ENCODE assay signal across 31 mouse cellular contexts in genomic region chr3:38564844-38565243, GRCm38 (mm10).
DNase-seq lines count a peak whose midpoint lies in the region; ATAC-seq and TF ChIP-seq lines count a peak whose summit lies in the region.
"Had no signal": no experiment of that assay in that cellular context is flagged by ENCODE, and none has a peak within 500 bp of the region (broad histone marks: within the 10 kb centered on the region; RNA-seq: fewer than 3 reads in every experiment).

No protein-coding gene starts in this region.

- DNase-seq in hindbrain, embryonic 10.5 days (ENCODE audit: low spot score) = no peak
- peak; percentile 10 for DNase-seq in lung, postnatal 25 days (ENCODE audit: low spot score)
- DNase-seq in lung, postnatal 10 days = no peak
- DNase-seq in thymus, postnatal 25 days = no peak
- DNase-seq: adrenal gland, postnatal 10 days; B cell, adult 2 months; cerebellum, adult 8-10 months; cerebellum, postnatal 25 days; gastrocnemius, adult 2 months; gastrocnemius, postnatal 36 days; heart, postnatal 14 days; kidney, adult 2 months; kidney, postnatal 4 days; right cerebral cortex, adult 18-20 months had no signal

- no peaks in the 10 kb centered on the region for H3K27me3 ChIP-seq in hindbrain, embryonic 10.5 days (ENCODE audit: insufficient read depth, poor library complexity, severe bottlenecking)
- H3K27me3 ChIP-seq in hindbrain, embryonic 12.5 days = no peaks in the 10 kb centered on the region
- no peaks in the 10 kb centered on the region for H3K27me3 ChIP-seq in ES-Bruce4 (ENCODE audit: control insufficient read depth, insufficient read depth, low read length, poor library complexity, severe bottlenecking)
- H3K27me3 ChIP-seq: embryonic facial prominence, embryonic 12.5 days; intestine, embryonic 15.5 days; limb, embryonic 15.5 days; lung, embryonic 15.5 days; neural tube, embryonic 12.5 days had no signal

- 0 out of 2 replicates have a peak, but pooled peaks have one; percentile 42 for TF ChIP-seq EP300 in ES-Bruce4 (IDR thresholded peaks at IDR 0.05; ENCODE audit: insufficient read depth, low read depth, low read length)

- H3K4me3 ChIP-seq in hindbrain, embryonic 10.5 days = no peak overlapping the region
- H3K4me3 ChIP-seq in hindbrain, embryonic 12.5 days = no peak overlapping the region
- no peak overlapping the region for H3K4me3 ChIP-seq in ES-Bruce4 (ENCODE audit: low read depth, low read length)
- H3K4me3 ChIP-seq: embryonic facial prominence, embryonic 12.5 days; gastrocnemius, adult 2 months; intestine, embryonic 15.5 days; limb, embryonic 10.5 days; limb, embryonic 15.5 days; lung, embryonic 15.5 days; midbrain, embryonic 10.5 days; myocyte; neural tube, embryonic 12.5 days had no signal

- no peaks in the 10 kb centered on the region for H3K36me3 ChIP-seq in hindbrain, embryonic 10.5 days
- no peaks in the 10 kb centered on the region for H3K36me3 ChIP-seq in hindbrain, embryonic 12.5 days
- no peaks in the 10 kb centered on the region for H3K36me3 ChIP-seq in ES-Bruce4 (ENCODE audit: control insufficient read depth, insufficient read depth, low read length, poor library complexity, severe bottlenecking)
- H3K36me3 ChIP-seq: embryonic facial prominence, embryonic 12.5 days; G1E; intestine, embryonic 15.5 days; limb, embryonic 10.5 days; limb, embryonic 15.5 days; lung, embryonic 15.5 days; midbrain, embryonic 10.5 days; neural tube, embryonic 12.5 days had no signal

- peaks cover 36% of the 10 kb centered on the region for H3K4me1 ChIP-seq in hindbrain, embryonic 10.5 days (replicated peaks)
- H3K4me1 ChIP-seq in hindbrain, embryonic 12.5 days = peaks cover 32% of the 10 kb centered on the region
- no peaks in the 10 kb centered on the region for H3K4me1 ChIP-seq in ES-Bruce4 (ENCODE audit: control insufficient read depth, insufficient read depth, low read length)
- H3K4me1 ChIP-seq: intestine, embryonic 15.5 days; limb, embryonic 15.5 days had no signal

- H3K9me3 ChIP-seq in hindbrain, embryonic 10.5 days = no peaks in the 10 kb centered on the region
- no peaks in the 10 kb centered on the region for H3K9me3 ChIP-seq in hindbrain, embryonic 12.5 days (replicated peaks)
- H3K9me3 ChIP-seq in ES-Bruce4 (replicated peaks; ENCODE audit: control insufficient read depth, insufficient read depth, low read length, poor library complexity, severe bottlenecking) = no peaks in the 10 kb centered on the region
- H3K9me3 ChIP-seq: embryonic facial prominence, embryonic 12.5 days; G1E; intestine, embryonic 15.5 days; limb, embryonic 10.5 days; limb, embryonic 15.5 days; lung, embryonic 15.5 days; midbrain, embryonic 10.5 days; neural tube, embryonic 12.5 days had no signal

- no peak for TF ChIP-seq POLR2A in ES-Bruce4 (IDR thresholded peaks at IDR 0.05; ENCODE audit: insufficient read depth, low read length)

- no peak for ATAC-seq in hindbrain, embryonic 12.5 days (ENCODE audit: low FRiP score)
- peak; percentile 97 for ATAC-seq in granulocyte monocyte progenitor cell, adult 5-6 weeks (replicated peaks; ENCODE audit: poor library complexity, severe bottlenecking)
- no peak for ATAC-seq in activated CD4-positive, CD25-positive, alpha-beta regulatory T cell, adult 4 months
- ATAC-seq: intestine, embryonic 15.5 days; midbrain, embryonic 16.5 days had no signal

- no peak overlapping the region for H3K9ac ChIP-seq in hindbrain, embryonic 12.5 days
- H3K9ac ChIP-seq in ES-Bruce4 (ENCODE audit: low read depth, poor library complexity, severe bottlenecking) = no peak overlapping the region
- H3K9ac ChIP-seq: embryonic facial prominence, embryonic 12.5 days; intestine, embryonic 15.5 days; limb, embryonic 15.5 days; liver, embryonic 14.5 days; lung, embryonic 15.5 days; neural tube, embryonic 12.5 days had no signal

- H3K4me2 ChIP-seq in hindbrain, embryonic 12.5 days (replicated peaks) = no peak overlapping the region
- H3K4me2 ChIP-seq: embryonic facial prominence, embryonic 12.5 days; intestine, embryonic 15.5 days; limb, embryonic 15.5 days; lung, embryonic 15.5 days; neural tube, embryonic 12.5 days had no signal

- H3K27ac ChIP-seq in hindbrain, embryonic 10.5 days = peak overlapping the region; percentile 64
- H3K27ac ChIP-seq in hindbrain, embryonic 12.5 days = no peak overlapping the region
- H3K27ac ChIP-seq in ES-Bruce4 (ENCODE audit: insufficient read depth, low read length) = no peak overlapping the region
- H3K27ac ChIP-seq: embryonic facial prominence, embryonic 12.5 days; gastrocnemius, adult 2 months; intestine, embryonic 15.5 days; kidney, postnatal 0 days; limb, embryonic 10.5 days; limb, embryonic 15.5 days; liver, embryonic 14.5 days; lung, embryonic 15.5 days; macrophage; midbrain, embryonic 10.5 days; neural tube, embryonic 12.5 days had no signal

- no peak for TF ChIP-seq CTCF in ES-Bruce4 (IDR thresholded peaks at IDR 0.05; ENCODE audit: low read depth, low read length)

- 29% methylated on average over 2 of the region's 2 CpGs for WGBS in hindbrain, embryonic 10.5 days
- WGBS in hindbrain, embryonic 12.5 days = 22% methylated on average over 2 of the region's 2 CpGs
